Mouse (Mus musculus): Measurements from ENCODE around the gene H2-DMb2.

The H2-DMb2 gene

DNA sequence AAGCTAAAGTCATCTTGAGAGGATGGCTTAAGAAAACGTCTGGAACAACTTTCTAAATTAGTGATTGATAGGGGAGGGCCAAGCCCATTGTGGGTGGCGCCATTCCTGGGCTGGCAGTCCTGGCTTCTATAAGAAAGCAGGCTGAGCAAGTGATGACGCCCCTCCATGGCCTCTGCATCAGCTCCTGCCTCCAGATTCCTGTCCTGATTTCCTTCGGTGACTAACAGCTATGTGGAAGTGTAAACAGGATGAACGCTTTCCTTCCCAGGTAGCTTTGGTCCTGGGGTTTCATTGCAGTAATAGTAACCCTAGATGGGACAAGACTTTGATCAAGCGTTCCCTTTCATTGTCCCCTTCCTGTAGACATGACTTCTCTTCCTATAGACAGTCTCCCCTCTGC, 35.9 kb downstream of the H2-DMb2 start:
- in situ Hi-C loops (cut with MboI): loop anchor here (5.0 to 25.0 kb wide), 2 partner anchors 33 to 408 kb away; partner anchors contain the start of genes Ager, Gpsm3 and Pbx2

GRCm38 (mm10) chr17:34179913-34180859, 37.1 kb downstream of the H2-DMb2 start:
- in situ Hi-C loops (cut with MboI): loop anchor here (5.0 to 25.0 kb wide), 2 partner anchors 32 to 407 kb away; partner anchors contain the start of genes Ager, Gpsm3 and Pbx2

- in situ Hi-C loops (cut with MboI): loop anchor here (25.0 kb wide), 1 partner anchor 404 kb away; the partner anchor contains the start of genes Ager, Gpsm3 and Pbx2
Measured at GRCm38 (mm10) chr17:34183564-34184219, 40.6 kb downstream of the H2-DMb2 start.

GRCm38 (mm10) chr17:34185526-34185925, 42.4 kb downstream of the H2-DMb2 start:
- in situ Hi-C loops (cut with MboI): loop anchor here (25.0 kb wide), 1 partner anchor 402 kb away; the partner anchor contains the start of genes Ager, Gpsm3 and Pbx2

- in situ Hi-C loops (cut with MboI): loop anchor here (25.0 kb wide), 1 partner anchor 400 kb away; the partner anchor contains the start of genes Ager, Gpsm3 and Pbx2
Measured at GRCm38 (mm10) chr17:34186885-34187260, 43.8 kb downstream of the H2-DMb2 start.

- in situ Hi-C loops (cut with MboI): loop anchor here (25.0 kb wide), 1 partner anchor 400 kb away; the partner anchor contains the start of genes Ager, Gpsm3 and Pbx2
Measured at GRCm38 (mm10) chr17:34187261-34187916, 44.3 kb downstream of the H2-DMb2 start, which contains the start of the genes Tap1 and Psmb9. TSS of gene Tap1 (plus strand) at chr17:34187553. TSS of gene Psmb9 (minus strand) at chr17:34187764.

DNA sequence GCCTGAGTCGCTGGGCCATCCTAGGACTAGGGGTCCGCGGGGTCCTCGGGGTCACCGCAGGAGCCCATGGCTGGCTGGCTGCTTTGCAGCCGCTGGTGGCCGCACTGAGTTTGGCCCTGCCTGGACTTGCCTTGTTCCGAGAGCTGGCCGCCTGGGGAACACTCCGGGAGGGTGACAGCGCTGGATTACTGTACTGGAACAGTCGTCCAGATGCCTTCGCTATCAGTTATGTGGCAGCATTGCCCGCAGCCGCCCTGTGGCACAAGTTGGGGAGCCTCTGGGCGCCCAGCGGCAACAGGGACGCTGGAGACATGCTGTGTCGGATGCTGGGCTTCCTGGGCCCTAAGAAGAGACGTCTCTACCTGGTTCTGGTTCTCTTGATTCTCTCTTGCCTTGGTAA, 44.9 kb downstream of the H2-DMb2 start:
- in situ Hi-C loops (cut with MboI): loop anchor here (25.0 kb wide), 1 partner anchor 399 kb away; the partner anchor contains the start of genes Ager, Gpsm3 and Pbx2

GRCm38 (mm10) chr17:34188986-34189385, 45.9 kb downstream of the H2-DMb2 start:
- in situ Hi-C loops (cut with MboI): loop anchor here (25.0 kb wide), 1 partner anchor 398 kb away; the partner anchor contains the start of genes Ager, Gpsm3 and Pbx2

DNA sequence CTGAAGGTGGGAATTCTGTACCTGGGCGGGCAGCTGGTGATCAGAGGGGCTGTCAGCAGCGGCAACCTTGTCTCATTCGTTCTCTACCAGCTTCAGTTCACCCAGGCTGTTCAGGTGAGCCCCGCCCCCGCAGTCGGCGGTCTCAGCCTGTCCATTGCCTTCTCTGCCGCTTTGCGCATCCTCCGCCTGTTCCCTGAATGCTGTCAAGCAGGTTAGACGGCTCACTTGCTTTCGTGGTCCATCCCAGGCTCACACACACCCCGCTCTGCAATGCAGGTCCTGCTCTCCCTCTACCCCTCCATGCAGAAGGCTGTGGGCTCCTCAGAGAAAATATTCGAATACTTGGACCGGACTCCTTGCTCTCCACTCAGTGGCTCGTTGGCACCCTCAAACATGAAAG, 49.7 kb downstream of the H2-DMb2 start:
- in situ Hi-C loops (cut with MboI): loop anchor here (25.0 kb wide), 1 partner anchor 394 kb away; the partner anchor contains the start of genes Ager, Gpsm3 and Pbx2

GRCm38 (mm10) chr17:34193468-34193867, 50.4 kb downstream of the H2-DMb2 start:
- in situ Hi-C loops (cut with MboI): loop anchor here (25.0 kb wide), 1 partner anchor 394 kb away; the partner anchor contains the start of genes Ager, Gpsm3 and Pbx2

GRCm38 (mm10) chr17:34194723-34195122, 51.6 kb downstream of the H2-DMb2 start:
- in situ Hi-C loops (cut with MboI): loop anchor here (25.0 kb wide), 1 partner anchor 393 kb away; the partner anchor contains the start of genes Ager, Gpsm3 and Pbx2

DNA sequence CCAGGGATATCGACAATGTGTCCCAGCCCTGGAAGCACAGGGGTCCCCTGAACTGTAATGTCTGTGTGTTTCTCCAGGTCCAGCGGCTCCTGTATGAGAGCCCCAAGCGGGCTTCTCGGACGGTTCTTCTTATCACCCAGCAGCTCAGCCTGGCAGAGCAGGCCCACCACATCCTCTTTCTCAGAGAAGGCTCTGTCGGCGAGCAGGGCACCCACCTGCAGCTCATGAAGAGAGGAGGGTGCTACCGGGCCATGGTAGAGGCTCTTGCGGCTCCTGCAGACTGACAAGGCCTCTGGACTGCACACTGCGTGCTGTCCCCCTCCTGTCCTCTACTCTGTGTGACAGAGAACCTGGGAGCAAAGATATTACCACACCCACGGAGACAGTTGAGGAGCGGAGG, 53.4 kb downstream of the H2-DMb2 start:
- in situ Hi-C loops (cut with MboI): loop anchor here (25.0 kb wide), 1 partner anchor 391 kb away; the partner anchor contains the start of genes Ager, Gpsm3 and Pbx2

DNA sequence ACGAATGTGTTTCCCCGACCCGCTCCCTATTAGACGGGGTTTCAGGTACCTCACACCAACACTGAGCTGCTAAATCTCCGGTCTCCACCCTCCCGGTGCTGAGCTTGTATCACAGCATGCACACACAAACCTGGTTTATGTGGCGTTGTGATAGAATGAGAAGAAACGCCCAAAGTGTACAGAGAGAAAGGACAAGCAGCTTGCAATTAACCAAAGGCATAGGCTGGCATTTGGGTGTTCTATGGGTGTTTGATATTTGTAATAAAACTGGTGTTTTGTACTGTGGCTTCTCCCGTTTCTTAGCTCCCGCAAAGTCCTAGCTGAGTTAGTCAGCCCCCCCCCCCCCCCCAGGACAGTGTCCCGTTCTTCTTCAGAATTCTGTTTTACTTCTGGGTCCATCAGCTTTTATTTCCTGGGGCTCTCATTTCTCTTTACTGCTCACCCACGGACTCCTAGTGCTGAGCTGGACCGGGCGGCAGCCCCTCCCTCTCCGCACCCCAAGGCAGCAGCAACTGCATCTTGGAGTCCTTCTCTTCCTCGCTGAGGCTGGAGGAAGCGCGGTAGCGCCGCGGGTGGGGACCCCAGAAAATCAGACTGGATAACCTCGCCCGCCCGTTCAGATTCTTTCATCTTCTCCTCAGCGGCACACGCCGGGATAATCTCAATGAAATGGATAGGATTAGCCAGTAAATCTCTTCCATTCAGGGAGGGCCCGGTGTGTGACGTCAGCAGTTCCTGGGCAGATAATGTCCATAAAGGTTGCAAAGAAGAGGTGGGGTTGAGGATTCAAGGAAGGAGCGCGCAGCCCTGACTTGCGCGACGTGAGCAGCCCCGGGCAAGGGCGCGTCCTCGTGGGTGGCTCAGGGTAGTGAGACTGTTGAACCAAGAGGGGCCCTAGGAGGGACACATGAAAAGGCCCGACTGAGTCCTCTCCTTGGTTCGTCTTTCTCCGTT, 54.1 kb downstream of the H2-DMb2 start, which contains the start of gene Psmb8:
TSS of gene Psmb8 (plus strand) at position 781 of the 954 bp plus-strand sequence.
- in situ Hi-C loops (cut with MboI): loop anchor here (25.0 kb wide), 1 partner anchor 390 kb away; the partner anchor contains the start of genes Ager, Gpsm3 and Pbx2

GRCm38 (mm10) chr17:34197904-34198520, 54.9 kb downstream of the H2-DMb2 start:
- in situ Hi-C loops (cut with MboI): loop anchor here (25.0 kb wide), 1 partner anchor 389 kb away; the partner anchor contains the start of genes Ager, Gpsm3 and Pbx2

- in situ Hi-C loops (cut with MboI): loop anchor here (25.0 kb wide), 1 partner anchor 389 kb away; the partner anchor contains the start of genes Ager, Gpsm3 and Pbx2
Measured at GRCm38 (mm10) chr17:34198521-34198912, 55.4 kb downstream of the H2-DMb2 start.

- in situ Hi-C loops (cut with MboI): loop anchor here (25.0 kb wide), 1 partner anchor 388 kb away; the partner anchor contains the start of genes Ager, Gpsm3 and Pbx2
Measured at GRCm38 (mm10) chr17:34199050-34199619, 56.0 kb downstream of the H2-DMb2 start.

DNA sequence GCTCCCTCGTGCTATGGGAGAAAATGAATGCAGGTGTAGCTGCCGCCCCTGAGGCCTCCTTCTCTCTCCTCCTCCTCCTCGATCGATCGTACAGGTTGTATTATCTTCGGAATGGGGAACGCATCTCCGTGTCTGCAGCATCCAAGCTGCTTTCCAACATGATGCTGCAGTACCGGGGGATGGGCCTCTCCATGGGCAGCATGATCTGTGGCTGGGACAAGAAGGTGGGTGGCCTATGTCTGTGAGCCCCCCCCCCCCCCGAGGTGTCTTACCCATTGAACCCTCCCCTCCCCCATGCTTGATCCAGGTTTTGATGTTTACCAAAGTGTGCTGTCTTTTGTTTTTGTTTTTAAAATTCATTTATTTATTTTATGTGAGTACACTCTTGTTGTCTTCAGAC, 56.9 kb downstream of the H2-DMb2 start:
- in situ Hi-C loops (cut with MboI): no loop called here

GRCm38 (mm10) chr17:34200772-34201505, 57.8 kb downstream of the H2-DMb2 start:
- in situ Hi-C loops (cut with MboI): no loop called here

Measured in mature B cell (primary cell).